Mouse (Mus musculus): Measurements from ENCODE around the gene Spats2l. TPM values are rescaled to one million over a fixed set of nuclear protein-coding genes. Genes with fewer than 3 reads are reported as not detected.

Gene Spats2l
- polyA plus RNA-seq, 1 experiment from 2014 or later, result 8.4 TPM

DNA sequence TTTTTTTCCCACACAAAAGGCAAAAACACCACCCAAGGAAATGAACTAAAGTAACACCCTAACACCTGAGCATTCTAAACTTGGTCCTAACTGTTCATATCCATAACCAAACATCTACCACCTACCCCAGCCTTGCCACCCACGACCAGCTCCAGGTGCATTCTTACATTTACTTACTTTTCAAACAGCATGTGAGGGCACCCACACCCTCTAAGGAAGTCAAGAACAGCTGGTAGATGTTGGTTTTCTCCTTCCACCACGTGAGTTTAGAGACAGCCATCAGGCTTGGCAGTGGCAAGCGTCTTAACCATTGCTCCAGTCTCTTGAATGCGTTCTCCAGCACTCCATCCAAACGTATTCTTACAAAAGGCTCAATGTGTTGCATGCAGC lies 180.4 kb downstream of the Spats2l start:
- no peak overlapping the region for H3K9ac ChIP-seq (ENCODE audit: low read depth, low read length)

DNA sequence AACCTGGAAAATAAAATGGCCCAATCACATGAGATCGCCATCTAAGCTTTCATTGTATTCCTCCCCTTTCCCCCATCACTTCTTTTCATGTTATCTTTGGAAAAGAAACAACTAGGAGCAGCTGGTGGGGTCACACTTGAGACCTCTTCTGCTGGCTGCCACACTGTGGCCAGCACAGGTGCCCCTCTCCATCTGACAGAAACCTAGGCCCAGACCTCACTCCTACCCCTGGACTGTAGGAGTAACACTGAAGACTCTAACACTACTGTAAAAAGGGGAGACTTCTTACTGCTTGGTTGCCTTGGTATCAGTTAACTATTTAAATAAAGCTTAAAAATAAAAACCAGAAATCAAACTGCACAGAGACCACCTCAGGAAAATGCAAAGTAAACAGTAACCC lies 181.8 kb downstream of the Spats2l start:
- ATAC-seq (ENCODE audit: low read depth), result no peak
- WGBS (ENCODE audit: insufficient replicate concordance), result 83% methylated on average over 1 of the region's 1 CpGs

More for the DNA sequence above, 180.4 kb downstream of the Spats2l start:
- Histone ChIP-seq H3K27ac (ENCODE audit: low read length) (no peak overlapping the region), H3K36me3 (ENCODE audit: control insufficient read depth, insufficient read depth) (no peaks in the 10 kb centered on the region), H3K27me3 (ENCODE audit: control insufficient read depth, insufficient read depth, low read depth, low read length) (no peaks in the 10 kb centered on the region), H3K4me2 (ENCODE audit: low read depth, low read length) (no peak overlapping the region), H3K4me3 (ENCODE audit: low read depth, low read length) (no peak overlapping the region), H3K4me1 (ENCODE audit: control insufficient read depth, low read depth, low read length) (no peaks in the 10 kb centered on the region), H3K9me3 (replicated peaks; ENCODE audit: control insufficient read depth, low read length) (no peaks in the 10 kb centered on the region)
- WGBS (ENCODE audit: insufficient replicate concordance), result 64% methylated on average over 5 of the region's 5 CpGs
- no peak for ATAC-seq (ENCODE audit: low read depth)

DNA sequence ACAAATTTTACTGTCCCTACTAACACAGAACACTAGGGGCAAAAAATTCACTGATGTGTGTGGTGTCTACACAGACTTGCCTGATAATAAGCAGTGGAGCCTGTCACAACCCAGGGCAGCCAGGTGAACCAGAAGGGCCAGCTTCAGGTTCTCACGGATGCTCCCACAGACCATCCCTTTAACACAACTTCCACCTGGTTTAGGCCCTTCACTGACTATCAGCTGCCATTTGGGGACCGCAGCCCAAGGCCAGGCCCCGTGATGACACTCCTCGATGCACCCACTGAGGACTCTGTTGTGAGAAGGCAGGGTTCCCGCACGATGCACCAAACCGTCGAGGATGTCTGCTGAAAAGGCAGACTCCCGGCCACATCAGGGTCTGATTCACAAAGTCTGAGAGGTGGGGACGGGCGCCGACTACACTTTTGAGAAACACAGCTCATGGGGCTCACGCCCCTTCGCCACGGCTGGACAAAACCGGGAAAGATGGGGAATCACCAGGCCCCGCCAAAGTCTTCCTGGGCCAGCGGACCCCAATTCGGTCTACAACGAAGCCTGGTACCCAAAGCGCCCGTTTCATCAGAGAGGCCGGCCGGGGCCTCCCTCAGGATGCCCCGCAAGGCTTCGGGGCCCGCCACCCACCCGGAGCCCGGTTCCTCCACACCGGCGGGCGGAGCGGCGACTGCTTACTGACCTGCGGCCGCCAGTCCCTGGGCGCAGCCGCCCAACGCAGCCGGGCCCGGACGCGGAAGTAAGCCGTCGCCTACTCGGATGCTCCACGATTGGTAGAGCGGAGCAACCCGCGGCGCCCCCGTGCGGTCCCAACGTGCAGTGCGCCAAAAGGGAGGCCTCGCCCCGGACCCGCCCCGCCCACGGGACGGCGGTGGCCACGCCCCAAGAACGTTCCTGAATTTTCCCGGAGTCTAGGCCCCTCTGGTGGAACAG lies 195.6 kb downstream of the Spats2l start:
- H3K9me3 ChIP-seq (replicated peaks; ENCODE audit: control insufficient read depth, low read length), result no peaks in the 10 kb centered on the region
- no peaks in the 10 kb centered on the region for H3K36me3 ChIP-seq (ENCODE audit: control insufficient read depth, insufficient read depth)
- H3K27ac ChIP-seq (ENCODE audit: low read length), result peak overlapping the region; percentile 63
- peak; percentile 99 for ATAC-seq (ENCODE audit: low read depth)
- under 1% methylated on average over 64 of the region's 65 CpGs for WGBS (ENCODE audit: insufficient replicate concordance)
- peak overlapping the region; percentile 90 for H3K4me2 ChIP-seq (ENCODE audit: low read depth, low read length)
- peak overlapping the region; percentile 92 for H3K9ac ChIP-seq (ENCODE audit: low read depth, low read length)
- H3K4me1 ChIP-seq (ENCODE audit: control insufficient read depth, low read depth, low read length), result peaks cover 5% of the 10 kb centered on the region
- no peaks in the 10 kb centered on the region for H3K27me3 ChIP-seq (ENCODE audit: control insufficient read depth, insufficient read depth, low read depth, low read length)
- H3K4me3 ChIP-seq (ENCODE audit: low read depth, low read length), result peak overlapping the region; percentile 85

More for the DNA sequence above, 181.8 kb downstream of the Spats2l start:
- Histone ChIP-seq H3K4me2 (ENCODE audit: low read depth, low read length) (no peak overlapping the region), H3K27me3 (ENCODE audit: control insufficient read depth, insufficient read depth, low read depth, low read length) (no peaks in the 10 kb centered on the region), H3K9ac (ENCODE audit: low read depth, low read length) (no peak overlapping the region), H3K27ac (ENCODE audit: low read length) (no peak overlapping the region), H3K4me1 (ENCODE audit: control insufficient read depth, low read depth, low read length) (no peaks in the 10 kb centered on the region), H3K9me3 (replicated peaks; ENCODE audit: control insufficient read depth, low read length) (no peaks in the 10 kb centered on the region), H3K4me3 (ENCODE audit: low read depth, low read length) (no peak overlapping the region), H3K36me3 (ENCODE audit: control insufficient read depth, insufficient read depth) (no peaks in the 10 kb centered on the region; the same call in 1 of the 2 replicates)

DNA sequence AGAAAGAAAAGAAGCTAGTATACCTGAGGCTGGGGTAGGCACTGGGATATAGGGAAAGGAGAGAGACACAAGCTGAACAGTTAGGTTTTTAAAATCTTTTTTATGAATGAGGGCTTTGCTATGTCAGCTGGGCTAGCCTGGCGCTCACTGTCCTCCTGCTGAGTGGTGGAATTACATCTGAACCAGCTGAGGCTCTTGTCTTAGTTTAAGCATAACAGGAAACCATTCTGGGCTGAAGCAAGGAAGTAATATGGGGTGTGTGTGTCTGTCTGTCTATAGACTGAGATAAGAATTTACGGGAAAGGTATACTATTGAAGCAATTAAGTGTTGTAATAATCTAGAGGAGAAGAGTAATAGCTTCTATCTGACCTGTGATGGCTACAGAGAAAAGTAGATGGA lies 197.6 kb downstream of the Spats2l start:
- Histone ChIP-seq H3K9ac (ENCODE audit: low read depth, low read length) (no peak overlapping the region), H3K27ac (ENCODE audit: low read length) (no peak overlapping the region), H3K4me3 (ENCODE audit: low read depth, low read length) (no peak overlapping the region), H3K36me3 (ENCODE audit: control insufficient read depth, insufficient read depth) (no peaks in the 10 kb centered on the region), H3K4me2 (ENCODE audit: low read depth, low read length) (no peak overlapping the region), H3K27me3 (ENCODE audit: control insufficient read depth, insufficient read depth, low read depth, low read length) (no peaks in the 10 kb centered on the region), H3K4me1 (ENCODE audit: control insufficient read depth, low read depth, low read length) (peaks cover 5% of the 10 kb centered on the region), H3K9me3 (replicated peaks; ENCODE audit: control insufficient read depth, low read length) (no peaks in the 10 kb centered on the region)
- 20% methylated on average over 2 of the region's 2 CpGs for WGBS (ENCODE audit: insufficient replicate concordance)
- no peak for ATAC-seq (ENCODE audit: low read depth)

DNA sequence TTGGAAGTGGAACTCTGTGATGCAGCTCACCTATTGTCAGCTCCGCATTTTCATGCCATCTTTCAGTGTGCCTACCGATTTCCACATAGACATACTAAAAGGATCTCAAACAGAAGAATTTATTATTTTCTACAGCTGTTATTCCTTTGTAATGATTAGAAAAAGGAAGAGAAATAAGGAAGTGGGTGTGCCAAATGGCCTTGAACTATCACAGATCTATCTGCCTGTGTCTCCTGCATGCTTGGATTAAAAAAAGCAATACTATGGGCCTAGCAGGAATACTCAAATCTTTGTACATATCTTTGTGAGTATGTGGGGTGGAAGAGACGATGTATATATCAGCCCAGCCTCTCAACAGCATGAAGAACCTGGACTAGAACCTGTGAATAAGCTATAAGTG lies 202.9 kb downstream of the Spats2l start:
- no peaks in the 10 kb centered on the region for H3K9me3 ChIP-seq (replicated peaks; ENCODE audit: control insufficient read depth, low read length)
- H3K27me3 ChIP-seq (ENCODE audit: control insufficient read depth, insufficient read depth, low read depth, low read length), result no peaks in the 10 kb centered on the region
- H3K4me3 ChIP-seq (ENCODE audit: low read depth, low read length), result no peak overlapping the region
- H3K36me3 ChIP-seq (ENCODE audit: control insufficient read depth, insufficient read depth), result no peaks in the 10 kb centered on the region
- WGBS (ENCODE audit: insufficient replicate concordance), result 70% methylated on average over 3 of the region's 3 CpGs
- ATAC-seq (ENCODE audit: low read depth), result no peak
- H3K9ac ChIP-seq (ENCODE audit: low read depth, low read length), result no peak overlapping the region
- H3K4me2 ChIP-seq (ENCODE audit: low read depth, low read length), result no peak overlapping the region
- no peaks in the 10 kb centered on the region for H3K4me1 ChIP-seq (ENCODE audit: control insufficient read depth, low read depth, low read length)
- no peak overlapping the region for H3K27ac ChIP-seq (ENCODE audit: low read length)

- no peak overlapping the region for H3K4me2 ChIP-seq (ENCODE audit: low read depth, low read length)
- ATAC-seq (ENCODE audit: low read depth), result no peak
- no peak overlapping the region for H3K27ac ChIP-seq (ENCODE audit: low read length)
- no peaks in the 10 kb centered on the region for H3K9me3 ChIP-seq (replicated peaks; ENCODE audit: control insufficient read depth, low read length)
- H3K9ac ChIP-seq (ENCODE audit: low read depth, low read length), result no peak overlapping the region
- no peaks in the 10 kb centered on the region for H3K4me1 ChIP-seq (ENCODE audit: control insufficient read depth, low read depth, low read length)
- no peaks in the 10 kb centered on the region for H3K36me3 ChIP-seq (ENCODE audit: control insufficient read depth, insufficient read depth)
- no peaks in the 10 kb centered on the region for H3K27me3 ChIP-seq (ENCODE audit: control insufficient read depth, insufficient read depth, low read depth, low read length)
- H3K4me3 ChIP-seq (ENCODE audit: low read depth, low read length), result no peak overlapping the region
- 66% methylated on average over 6 of the region's 6 CpGs for WGBS (ENCODE audit: insufficient replicate concordance)
These were observed 215.2 kb downstream of the Spats2l start for GRCm38 (mm10) chr1:57989052-57989600.

DNA sequence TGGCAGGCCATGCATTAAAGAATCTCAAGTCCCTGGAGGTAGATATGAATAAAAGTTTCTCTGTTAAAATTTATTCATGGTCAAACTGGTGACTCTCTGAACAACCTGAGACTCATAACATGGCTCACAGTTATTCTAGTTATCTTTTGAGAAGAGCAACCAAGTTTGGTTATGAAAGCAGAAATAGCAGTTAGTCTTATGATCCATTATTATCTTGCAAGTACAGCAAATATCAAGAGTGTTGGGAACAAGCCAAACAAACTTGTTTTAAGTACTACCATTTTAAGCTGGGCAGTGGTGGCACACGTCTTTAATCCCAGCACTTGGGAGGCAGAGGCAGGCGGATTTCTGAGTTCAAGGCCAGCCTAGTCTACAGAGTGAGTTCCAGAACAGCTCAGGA lies 217.3 kb downstream of the Spats2l start:
- no peaks in the 10 kb centered on the region for H3K4me1 ChIP-seq (ENCODE audit: control insufficient read depth, low read depth, low read length)
- H3K9me3 ChIP-seq (replicated peaks; ENCODE audit: control insufficient read depth, low read length), result no peaks in the 10 kb centered on the region
- H3K9ac ChIP-seq (ENCODE audit: low read depth, low read length), result no peak overlapping the region
- H3K4me2 ChIP-seq (ENCODE audit: low read depth, low read length), result no peak overlapping the region
- H3K36me3 ChIP-seq (ENCODE audit: control insufficient read depth, insufficient read depth), result no peaks in the 10 kb centered on the region
- H3K4me3 ChIP-seq (ENCODE audit: low read depth, low read length), result no peak overlapping the region
- ATAC-seq (ENCODE audit: low read depth), result no peak
- H3K27ac ChIP-seq (ENCODE audit: low read length), result no peak overlapping the region
- WGBS (ENCODE audit: insufficient replicate concordance), result 40% methylated on average over 2 of the region's 2 CpGs
- H3K27me3 ChIP-seq (ENCODE audit: control insufficient read depth, insufficient read depth, low read depth, low read length), result no peaks in the 10 kb centered on the region

DNA sequence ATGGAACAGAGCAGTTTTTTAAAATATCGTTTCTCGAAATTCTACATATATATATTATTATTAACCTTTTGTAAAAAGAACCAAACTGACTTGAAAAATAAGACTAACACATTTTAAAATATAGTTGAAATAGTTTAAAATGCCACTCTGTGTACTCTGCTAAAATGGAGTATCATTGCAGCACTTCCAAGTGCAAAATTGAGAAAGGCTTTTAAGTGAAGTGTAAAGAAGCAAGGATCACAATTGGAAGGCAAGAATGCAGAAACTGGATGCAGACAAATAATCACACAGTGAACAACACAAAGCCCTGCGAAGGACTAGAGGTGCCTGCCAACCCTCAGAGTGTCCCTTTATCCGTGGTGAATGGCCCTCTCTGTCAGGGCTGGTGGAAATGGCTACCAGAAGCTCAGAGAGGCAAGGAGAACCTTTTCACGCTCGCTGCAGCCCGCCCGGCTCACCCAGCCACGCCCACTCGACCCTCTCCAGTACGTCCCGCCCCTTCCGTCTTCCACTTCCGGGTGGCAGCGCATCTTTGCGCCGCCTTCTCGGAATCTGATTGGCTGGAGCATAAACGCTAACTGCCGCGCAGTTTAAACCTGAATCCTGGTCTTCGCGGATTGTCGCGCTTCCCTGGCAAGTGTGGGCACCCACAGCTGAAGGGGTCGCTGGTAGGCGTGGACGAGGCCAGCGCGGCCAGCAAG lies 221.6 kb downstream of the Spats2l start, which contains the start of gene Sgo2a:
Sgo2a (plus strand) TSS at position 540 of the 701 bp plus-strand sequence.
- Histone ChIP-seq H3K27me3 (ENCODE audit: control insufficient read depth, insufficient read depth, low read depth, low read length) (no peaks in the 10 kb centered on the region), H3K27ac (ENCODE audit: low read length) (peak within 1 kb of the TSS; percentile 82), H3K9me3 (replicated peaks; ENCODE audit: control insufficient read depth, low read length) (no peaks in the 10 kb centered on the region), H3K4me2 (ENCODE audit: low read depth, low read length) (peak within 1 kb of the TSS; percentile 81), H3K36me3 (ENCODE audit: control insufficient read depth, insufficient read depth) (no peaks in the 10 kb centered on the region), H3K9ac (ENCODE audit: low read depth, low read length) (peak within 1 kb of the TSS; percentile 89), H3K4me1 (ENCODE audit: control insufficient read depth, low read depth, low read length) (peaks cover 8% of the 10 kb centered on the region), H3K4me3 (ENCODE audit: low read depth, low read length) (peak within 1 kb of the TSS; percentile 90)
- 5% methylated on average over 30 of the region's 30 CpGs for WGBS (ENCODE audit: insufficient replicate concordance)
- ATAC-seq (ENCODE audit: low read depth), result peak; percentile 96

Measured in liver, embryonic 16.5 days (tissue).